Mouse (Mus musculus) B cell, adult 2 months (primary cell): ENCODE results near the gene Mrgprh.

Source experiments
- DNase-seq, 2 experiments: peaks; one replicate each; pipeline ENCODE4 v3.0.0; 2022

The Mrgprh gene

DNA sequence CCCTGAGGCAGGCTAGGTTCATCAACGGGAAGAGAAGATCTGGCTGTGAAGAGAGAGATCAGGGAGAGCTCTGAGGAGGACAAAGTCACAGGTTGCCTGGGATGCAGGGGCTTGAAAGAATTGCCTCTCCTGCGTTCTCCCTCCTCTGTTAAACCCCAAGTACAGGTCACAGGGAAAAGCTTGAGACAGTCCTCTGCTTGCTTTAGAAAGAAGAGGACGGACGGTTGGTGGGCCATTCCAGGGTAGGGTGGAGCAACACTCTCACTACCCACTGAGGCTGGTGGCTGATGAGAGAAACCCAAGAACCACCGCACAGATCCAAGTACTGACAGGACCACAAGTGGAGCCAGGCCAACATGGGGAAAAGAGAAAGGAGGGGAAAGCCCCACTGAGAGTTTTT lies at the start of gene Mrgprh:
Gene Mrgprh (plus strand): TSS at position 301 of the 400 bp plus-strand sequence.
- DNase-seq: no peak

DNA sequence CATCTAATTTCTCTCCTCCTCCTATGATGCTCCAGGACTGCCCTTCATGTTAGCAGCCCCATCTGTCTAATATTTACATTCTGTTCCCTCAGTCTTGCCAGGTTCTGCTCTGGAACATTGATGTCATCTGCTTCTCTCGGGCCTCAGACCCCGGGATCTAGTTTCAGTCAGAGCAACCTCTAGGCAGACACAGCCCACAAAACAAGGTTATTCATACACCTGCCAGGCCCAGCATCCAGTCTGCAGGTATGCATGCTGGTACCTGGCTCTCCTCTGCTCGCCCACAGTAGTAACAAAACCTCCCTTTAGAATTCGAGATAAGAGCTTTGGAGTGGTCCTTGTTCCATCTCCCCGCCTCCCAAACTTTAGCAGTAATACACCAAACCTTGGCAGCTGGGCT lies 45.5 kb upstream of the Mrgprh start:
- no peak for DNase-seq

GRCm38 (mm10) chr17:12832231-12832630 lies 43.6 kb upstream of the Mrgprh start:
- no peak for DNase-seq

GRCm38 (mm10) chr17:12832657-12833056 lies 43.2 kb upstream of the Mrgprh start:
- no peak for DNase-seq

DNA sequence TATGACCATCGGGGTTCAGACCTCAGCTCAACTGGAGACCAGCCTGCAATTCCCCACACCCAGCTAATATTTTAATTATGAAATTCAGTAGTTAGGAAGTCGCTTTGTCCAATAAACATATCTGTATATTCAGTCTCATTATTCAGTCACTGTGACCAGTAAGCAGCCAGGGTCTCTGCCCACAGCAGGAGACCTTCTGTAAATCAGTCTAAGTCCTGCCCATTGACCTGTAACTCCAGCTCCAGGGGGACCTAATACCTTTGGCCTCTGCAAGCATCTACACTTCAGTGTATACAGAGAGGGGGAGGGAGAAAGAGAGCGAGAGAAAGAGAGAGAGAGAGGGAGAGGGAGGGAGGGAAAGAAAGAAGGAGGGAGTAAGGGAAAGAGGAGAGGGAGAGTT lies 41.5 kb upstream of the Mrgprh start:
- DNase-seq: no peak

DNA sequence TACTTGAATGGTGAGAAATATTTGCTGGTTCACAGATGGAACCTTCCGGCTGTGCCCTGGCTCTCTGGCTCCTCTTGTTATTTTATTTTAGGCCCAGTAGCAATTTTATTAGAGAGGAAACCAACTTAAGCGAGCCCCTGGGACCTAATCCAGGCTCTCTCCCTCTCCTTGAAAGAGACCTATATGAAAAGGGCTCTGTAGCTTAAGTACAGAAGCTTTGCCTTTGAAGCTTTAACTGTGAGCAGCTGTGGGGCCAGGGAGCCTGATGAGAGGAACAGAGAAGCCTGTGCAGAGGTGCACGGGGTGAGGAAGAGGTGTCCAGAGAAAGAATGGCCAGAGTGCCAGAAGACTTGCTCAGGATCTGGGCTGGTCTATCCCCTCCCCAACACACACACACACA lies 41.0 kb upstream of the Mrgprh start:
- no peak for DNase-seq

- no peak for DNase-seq
These were observed 40.1 kb upstream of the Mrgprh start for GRCm38 (mm10) chr17:12835738-12836137.

GRCm38 (mm10) chr17:12839475-12840267 lies 36.2 kb upstream of the Mrgprh start:
- no peak for DNase-seq

GRCm38 (mm10) chr17:12843826-12844225 lies 32.0 kb upstream of the Mrgprh start:
- DNase-seq: no peak

GRCm38 (mm10) chr17:12844540-12844939 lies 31.3 kb upstream of the Mrgprh start:
- DNase-seq: no peak

GRCm38 (mm10) chr17:12845862-12846261 lies 30.0 kb upstream of the Mrgprh start:
- DNase-seq: no peak

DNA sequence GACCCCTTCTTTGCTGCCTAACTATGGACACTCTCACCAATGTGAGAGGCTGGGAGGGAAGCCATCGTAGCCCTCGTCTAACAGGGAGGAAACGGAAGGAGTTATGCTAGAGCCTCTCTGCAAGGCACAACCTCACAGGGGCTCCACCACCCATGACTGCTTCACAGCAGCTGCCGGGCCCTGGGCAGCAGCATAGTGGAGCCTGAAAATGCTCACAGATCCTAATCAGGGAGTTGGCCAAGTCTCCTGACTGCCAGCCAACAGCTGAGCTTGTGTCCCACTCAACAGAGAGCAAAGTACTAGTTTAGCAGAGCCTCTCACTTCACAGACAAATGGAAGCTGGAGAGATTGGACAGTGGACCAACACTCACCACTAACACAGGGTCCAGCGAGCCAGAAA lies 29.4 kb upstream of the Mrgprh start:
- DNase-seq: no peak

DNA sequence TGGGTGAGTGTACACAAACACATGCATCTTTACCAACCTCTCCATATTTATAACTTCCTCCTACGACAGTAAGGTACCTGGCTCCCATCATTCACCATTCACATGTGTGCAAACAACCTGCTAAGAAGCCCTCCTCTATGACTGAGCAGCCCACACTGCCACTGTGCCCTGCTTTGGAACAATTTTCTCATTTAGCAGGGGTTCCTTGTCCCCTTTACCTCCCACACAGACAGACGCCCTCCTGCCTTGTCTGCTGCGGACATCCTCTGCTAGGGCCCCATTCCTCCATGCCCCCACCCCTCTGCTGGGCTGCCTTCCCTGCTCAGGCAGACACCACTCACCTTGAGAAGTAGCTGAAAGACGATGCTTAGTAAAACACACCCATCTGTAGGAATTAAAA lies 28.1 kb upstream of the Mrgprh start:
- no peak for DNase-seq

- DNase-seq: no peak
These were observed 26.0 kb upstream of the Mrgprh start for GRCm38 (mm10) chr17:12849778-12850382.

GRCm38 (mm10) chr17:12851689-12852088 lies 24.1 kb upstream of the Mrgprh start:
- DNase-seq: no peak

GRCm38 (mm10) chr17:12853821-12854220 lies 22.0 kb upstream of the Mrgprh start:
- DNase-seq: no peak

DNA sequence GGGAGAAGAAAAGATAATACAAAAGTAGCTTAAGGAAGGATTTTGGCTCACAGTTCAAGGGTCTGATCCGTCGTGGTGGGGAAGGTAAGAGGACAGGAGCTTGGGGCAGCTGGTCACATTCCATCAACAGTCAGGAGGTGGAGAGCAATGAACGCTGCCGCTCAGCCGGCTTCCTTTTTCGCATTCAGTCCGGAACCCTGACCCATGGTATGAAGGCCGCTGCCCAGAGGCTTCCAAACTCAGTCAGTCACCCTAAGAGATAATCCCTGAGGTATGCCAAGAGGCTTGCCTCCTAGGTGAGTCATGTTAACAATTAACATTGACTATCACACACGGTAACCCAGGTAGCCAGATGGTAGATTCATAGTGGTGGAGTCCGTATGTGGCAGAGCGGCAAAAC lies 21.4 kb upstream of the Mrgprh start:
- no peak for DNase-seq

DNA sequence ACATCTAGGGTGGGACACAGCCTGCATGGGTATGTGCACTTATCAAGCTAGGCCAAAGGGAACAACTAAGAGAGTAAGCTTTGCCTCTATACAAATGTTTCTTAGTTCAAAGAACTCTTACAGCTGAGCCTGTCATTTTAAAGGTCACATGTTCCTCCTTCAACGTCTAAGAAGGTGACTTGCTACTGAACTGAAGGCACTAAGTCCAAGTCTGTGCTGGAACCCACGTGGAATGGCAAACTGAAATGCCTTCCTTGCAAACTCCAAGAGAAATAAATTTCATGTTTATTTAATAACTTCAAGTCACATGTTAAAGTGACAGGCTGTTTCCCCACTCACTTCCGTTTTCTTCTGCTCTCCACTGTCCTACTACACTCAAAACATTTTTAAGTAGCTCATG lies 18.4 kb upstream of the Mrgprh start:
- no peak for DNase-seq

GRCm38 (mm10) chr17:12858072-12858471 lies 17.8 kb upstream of the Mrgprh start:
- DNase-seq: peak in 1 of 2 experiments; percentile 9

DNA sequence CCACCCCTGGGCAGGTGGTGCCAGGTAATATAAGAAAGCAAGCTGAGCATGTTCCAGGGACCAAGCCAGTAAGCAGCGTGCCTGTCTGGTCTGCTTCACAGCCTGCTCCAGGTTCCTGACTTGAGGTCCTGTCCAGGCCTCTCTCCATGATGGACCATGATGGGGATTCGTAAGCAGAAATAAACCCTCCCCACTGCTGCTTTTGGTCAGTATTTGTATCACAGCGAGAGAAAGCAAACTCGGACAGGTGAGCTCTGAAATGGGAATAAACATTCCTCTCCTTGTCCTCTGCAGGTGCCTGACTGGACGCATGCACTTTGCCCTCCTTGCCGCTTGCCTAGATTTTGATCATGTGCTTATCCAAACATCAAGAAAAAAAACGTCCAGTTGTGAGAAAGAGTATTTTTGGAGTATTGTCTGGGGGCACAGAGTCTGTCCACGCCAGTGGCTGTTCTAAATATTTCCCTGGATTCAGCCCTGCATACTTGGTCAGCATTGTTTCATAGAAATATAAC lies 16.8 kb upstream of the Mrgprh start:
- DNase-seq: no peak

DNA sequence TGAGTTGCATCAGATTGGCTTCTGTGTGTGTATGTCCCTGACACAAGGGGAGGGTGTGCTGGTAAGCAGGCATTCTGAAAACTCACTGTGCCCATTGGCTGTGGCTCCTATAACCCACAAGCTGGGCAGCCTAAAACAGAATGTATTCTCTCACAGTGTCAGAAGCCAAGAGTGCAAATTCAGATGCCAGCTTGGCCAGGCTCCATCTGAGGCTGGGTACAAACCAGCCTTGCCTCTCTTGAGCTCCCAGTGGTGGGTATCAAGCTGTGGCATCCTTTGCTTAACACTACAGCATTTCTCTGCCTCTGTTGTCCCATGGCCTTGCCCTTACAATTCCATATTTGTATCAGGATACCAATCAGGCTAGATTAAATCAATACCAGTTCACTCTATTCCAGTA lies 11.7 kb upstream of the Mrgprh start:
- no peak for DNase-seq

DNA sequence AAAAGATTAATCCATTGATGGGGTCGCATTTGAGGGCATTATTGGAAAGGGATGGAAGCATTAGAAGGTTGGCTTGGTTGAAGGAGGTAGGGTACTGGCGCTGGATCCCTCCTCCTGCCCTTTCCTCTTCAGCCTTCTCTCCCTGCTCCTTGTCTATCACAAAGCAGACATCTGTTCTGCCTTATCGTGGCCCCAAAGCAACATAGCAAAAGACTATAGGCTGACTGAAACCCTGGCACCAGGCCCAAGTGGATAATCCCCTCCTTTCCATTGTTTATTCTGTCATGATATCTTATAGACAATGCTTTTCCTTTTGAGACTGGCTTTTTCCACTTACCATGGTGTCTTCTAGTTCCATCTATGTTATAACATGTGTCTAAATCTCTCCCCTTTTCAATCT lies 10.4 kb upstream of the Mrgprh start:
- DNase-seq: no peak

DNA sequence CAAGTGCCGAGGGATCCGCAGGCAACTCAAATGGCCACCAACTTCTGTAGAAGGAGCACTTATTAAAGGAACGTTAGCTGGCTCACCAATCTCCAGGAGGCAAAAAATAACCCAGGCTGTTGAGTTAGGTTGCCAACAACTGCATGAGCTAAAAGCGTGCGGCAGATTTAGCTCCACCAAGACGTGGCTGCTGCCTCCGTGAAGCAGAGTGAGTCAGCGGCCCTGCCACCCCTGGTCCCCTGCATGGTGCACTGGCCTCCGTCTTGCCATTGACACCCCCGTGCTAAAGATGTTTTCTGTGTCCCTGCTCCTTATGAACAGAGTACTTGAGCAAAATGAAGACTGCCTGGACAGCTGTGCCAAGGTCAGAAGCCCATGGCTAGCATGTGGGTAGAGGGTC lies 9.0 kb upstream of the Mrgprh start:
- DNase-seq: no peak

GRCm38 (mm10) chr17:12868043-12868442 lies 7.8 kb upstream of the Mrgprh start, which contains the start of gene Mas1:
Mas1 (minus strand) TSS chr17:12868143.
- DNase-seq: no peak
